Mouse (Mus musculus): ENCODE data around the gene Wdr24. TPM values are rescaled to one million over a fixed set of nuclear protein-coding genes. Genes with fewer than 3 reads are reported as not detected.

The Wdr24 gene
- polyA plus RNA-seq, 1 experiment from 2014 or later: 27.7 TPM

DNA sequence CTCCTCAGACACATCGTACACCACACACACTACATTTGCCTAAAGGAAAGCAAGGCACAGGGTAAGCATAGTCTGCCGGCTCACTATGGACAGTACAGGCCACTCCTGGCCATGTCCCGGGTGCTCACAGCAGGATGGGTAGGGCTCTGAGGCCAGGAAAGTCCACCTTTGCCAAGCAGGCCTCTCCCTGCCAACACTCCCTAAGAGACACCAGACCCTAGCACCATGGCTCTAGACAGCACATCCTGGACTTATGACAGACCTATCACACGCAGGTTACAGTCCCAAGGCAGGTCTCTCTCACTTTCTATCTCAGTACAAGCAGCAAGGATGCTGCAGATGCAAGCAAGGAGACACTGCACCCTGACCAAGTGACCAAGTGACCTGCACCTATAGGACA is 19.7 kb downstream of the Wdr24 start:
- ATAC-seq (ENCODE audit: low FRiP score, low read depth): no peak
- H3K4me2 ChIP-seq (replicated peaks): peak overlapping the region; percentile 91
- H3K4me1 ChIP-seq: peaks cover 19% of the 10 kb centered on the region
- WGBS: 88% methylated on average over 4 of the region's 4 CpGs
- peak overlapping the region; percentile 92 for H3K9ac ChIP-seq
- no peaks in the 10 kb centered on the region for H3K9me3 ChIP-seq
- peaks cover 77% of the 10 kb centered on the region for H3K36me3 ChIP-seq
- no peaks in the 10 kb centered on the region for H3K27me3 ChIP-seq
- peak overlapping the region; percentile 84 for H3K4me3 ChIP-seq
- no peak overlapping the region for H3K27ac ChIP-seq

DNA sequence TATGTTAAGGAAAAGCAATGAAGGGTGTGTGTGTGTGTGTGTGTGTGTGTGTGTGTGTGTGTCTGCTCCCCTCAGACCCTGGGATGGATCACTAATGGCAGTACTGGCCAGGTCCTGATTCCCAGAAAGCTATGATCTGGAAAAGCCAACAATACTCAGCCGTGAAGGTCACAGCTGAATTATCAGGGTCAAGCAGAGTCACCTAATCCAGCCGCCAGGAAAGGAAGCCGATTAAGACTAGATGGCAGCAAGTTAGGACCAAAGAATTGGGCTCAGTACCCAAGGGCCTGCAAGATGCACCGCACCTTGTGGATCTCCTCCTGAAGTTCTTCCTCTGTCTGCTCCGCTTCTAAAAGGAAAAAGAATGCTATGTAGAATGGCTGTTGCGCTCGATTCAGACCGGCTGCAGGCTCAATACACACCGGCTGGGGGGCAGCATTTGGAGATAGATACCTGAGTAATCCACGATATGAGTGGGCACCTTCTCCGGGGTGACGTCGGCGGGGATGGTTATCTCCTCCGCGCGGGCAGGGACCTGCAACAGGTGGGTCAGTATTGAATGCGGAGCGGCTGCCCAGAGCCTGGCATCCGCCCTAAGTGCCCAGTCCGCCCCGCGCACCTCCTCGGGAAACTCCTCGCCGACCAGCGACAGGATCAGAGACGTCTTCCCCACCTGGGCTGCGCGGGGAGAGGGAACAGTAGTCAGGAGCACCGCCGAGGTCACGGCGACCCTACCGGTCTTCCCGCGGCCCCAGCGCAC is 20.4 kb downstream of the Wdr24 start:
- peak overlapping the region; percentile 80 for H3K27ac ChIP-seq
- 3% methylated on average over 38 of the region's 38 CpGs for WGBS
- peaks cover 79% of the 10 kb centered on the region for H3K36me3 ChIP-seq
- peaks cover 19% of the 10 kb centered on the region for H3K4me1 ChIP-seq
- peak overlapping the region; percentile 91 for H3K4me2 ChIP-seq (replicated peaks)
- no peaks in the 10 kb centered on the region for H3K9me3 ChIP-seq
- no peak for ATAC-seq (ENCODE audit: low FRiP score, low read depth)
- peak overlapping the region; percentile 92 for H3K9ac ChIP-seq
- H3K4me3 ChIP-seq: peak overlapping the region; percentile 84
- H3K27me3 ChIP-seq: no peaks in the 10 kb centered on the region

GRCm38 (mm10) chr17:25844396-25844901 is 21.0 kb downstream of the Wdr24 start, which contains the start of gene Rhot2:
Gene Rhot2 (minus strand): TSS chr17:25844851.
- under 1% methylated on average over 19 of the region's 21 CpGs for WGBS
- Histone ChIP-seq H3K9me3 (no peaks in the 10 kb centered on the region), H3K27me3 (no peaks in the 10 kb centered on the region), H3K27ac (peak within 1 kb of the TSS; percentile 80), H3K4me3 (peak within 1 kb of the TSS; percentile 84), H3K9ac (peak within 1 kb of the TSS; percentile 92), H3K4me1 (peaks cover 19% of the 10 kb centered on the region), H3K36me3 (peaks cover 79% of the 10 kb centered on the region), H3K4me2 (replicated peaks) (peak within 1 kb of the TSS; percentile 91)
- ATAC-seq (ENCODE audit: low FRiP score, low read depth): peak; percentile 93

DNA sequence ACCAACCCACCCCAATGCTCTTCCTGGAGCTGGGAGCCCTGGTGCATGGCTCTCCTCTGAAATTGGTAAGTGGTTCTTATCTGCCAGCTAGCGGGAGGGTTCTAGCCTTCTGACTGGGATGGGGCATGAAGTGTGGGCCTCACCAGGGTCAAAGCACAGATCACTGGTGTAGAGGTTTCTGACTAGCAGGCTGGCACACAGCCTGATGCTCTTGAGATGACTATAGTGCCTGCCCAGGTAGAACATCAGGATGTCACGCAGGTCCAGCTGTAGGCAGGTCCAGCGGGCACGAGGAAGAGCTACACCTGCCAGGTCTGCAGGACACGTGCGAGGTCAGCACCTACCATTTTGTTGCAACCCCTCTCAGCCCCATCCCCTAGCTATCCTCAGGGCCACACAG is 36.8 kb downstream of the Wdr24 start:
- WGBS: 89% methylated on average over 6 of the region's 6 CpGs
- no peak for ATAC-seq (ENCODE audit: low FRiP score, low read depth)
- peak overlapping the region; percentile 91 for H3K4me2 ChIP-seq (replicated peaks)

GRCm38 (mm10) chr17:25860832-25861703 is 37.6 kb downstream of the Wdr24 start, which contains the start of gene Wdr90:
Gene Wdr90 (minus strand): TSS chr17:25861501.
- H3K4me2 ChIP-seq (replicated peaks): peak within 1 kb of the TSS; percentile 91
- peaks cover 18% of the 10 kb centered on the region for H3K4me1 ChIP-seq
- 3% methylated on average over 65 of the region's 65 CpGs for WGBS
- H3K4me3 ChIP-seq: peak within 1 kb of the TSS; percentile 72
- peak within 1 kb of the TSS; percentile 83 for H3K27ac ChIP-seq
- peak within 1 kb of the TSS; percentile 87 for H3K9ac ChIP-seq
- peaks cover 7% of the 10 kb centered on the region for H3K36me3 ChIP-seq
- H3K27me3 ChIP-seq: no peaks in the 10 kb centered on the region
- no peaks in the 10 kb centered on the region for H3K9me3 ChIP-seq
- ATAC-seq (ENCODE audit: low FRiP score, low read depth): peak; percentile 92

More for the DNA sequence above, 36.8 kb downstream of the Wdr24 start:
- Histone ChIP-seq H3K9ac (peak overlapping the region; percentile 87), H3K27ac (no peak overlapping the region), H3K4me1 (peaks cover 18% of the 10 kb centered on the region), H3K36me3 (peaks cover 11% of the 10 kb centered on the region), H3K9me3 (no peaks in the 10 kb centered on the region), H3K4me3 (peak overlapping the region; percentile 72), H3K27me3 (no peaks in the 10 kb centered on the region)

- no peak for ATAC-seq (ENCODE audit: low FRiP score, low read depth)
- H3K4me1 ChIP-seq: peaks cover 18% of the 10 kb centered on the region
Observed at GRCm38 (mm10) chr17:25861704-25862612, 38.5 kb downstream of the Wdr24 start.

GRCm38 (mm10) chr17:25863681-25864080 is 40.3 kb downstream of the Wdr24 start:
- no peak for ATAC-seq (ENCODE audit: low FRiP score, low read depth)
- Histone ChIP-seq H3K36me3 (peaks cover 2% of the 10 kb centered on the region; the same call in 1 of the 2 replicates), H3K27ac (no peak overlapping the region), H3K9me3 (no peaks in the 10 kb centered on the region), H3K4me1 (peaks cover 29% of the 10 kb centered on the region), H3K27me3 (no peaks in the 10 kb centered on the region), H3K4me2 (replicated peaks) (no peak overlapping the region), H3K9ac (no peak overlapping the region), H3K4me3 (no peak overlapping the region)
- 83% methylated on average over 6 of the region's 6 CpGs for WGBS

More at GRCm38 (mm10) chr17:25861704-25862612, 38.5 kb downstream of the Wdr24 start:
- Histone ChIP-seq H3K36me3 (peaks cover 5% of the 10 kb centered on the region), H3K4me3 (peak overlapping the region; percentile 72), H3K9me3 (no peaks in the 10 kb centered on the region), H3K27ac (peak overlapping the region; percentile 83), H3K27me3 (no peaks in the 10 kb centered on the region), H3K4me2 (replicated peaks) (peak overlapping the region; percentile 91), H3K9ac (peak overlapping the region; percentile 87)
- 9% methylated on average over 6 of the region's 6 CpGs for WGBS

- Histone ChIP-seq H3K4me1 (peaks cover 33% of the 10 kb centered on the region), H3K27me3 (no peaks in the 10 kb centered on the region), H3K9ac (peak overlapping the region; percentile 3; the same call in 1 of the 2 replicates), H3K27ac (no peak overlapping the region), H3K36me3 (no peaks in the 10 kb centered on the region), H3K4me3 (no peak overlapping the region), H3K4me2 (replicated peaks) (no peak overlapping the region), H3K9me3 (no peaks in the 10 kb centered on the region)
- no peak for ATAC-seq (ENCODE audit: low FRiP score, low read depth)
- 90% methylated on average over 14 of the region's 14 CpGs for WGBS
Observed at GRCm38 (mm10) chr17:25864311-25864710, 40.9 kb downstream of the Wdr24 start.

GRCm38 (mm10) chr17:25865288-25865687 is 41.9 kb downstream of the Wdr24 start:
- H3K27me3 ChIP-seq: no peaks in the 10 kb centered on the region
- H3K9me3 ChIP-seq: no peaks in the 10 kb centered on the region
- 91% methylated on average over 11 of the region's 11 CpGs for WGBS

GRCm38 (mm10) chr17:25866172-25866571 is 42.7 kb downstream of the Wdr24 start:
- Histone ChIP-seq H3K4me2 (replicated peaks) (no peak overlapping the region), H3K27ac (no peak overlapping the region), H3K9ac (no peak overlapping the region), H3K27me3 (no peaks in the 10 kb centered on the region), H3K9me3 (no peaks in the 10 kb centered on the region), H3K4me1 (peaks cover 22% of the 10 kb centered on the region), H3K4me3 (no peak overlapping the region), H3K36me3 (no peaks in the 10 kb centered on the region)
- WGBS: 84% methylated on average over 3 of the region's 3 CpGs
- no peak for ATAC-seq (ENCODE audit: low FRiP score, low read depth)

More at GRCm38 (mm10) chr17:25865288-25865687, 41.9 kb downstream of the Wdr24 start:
- peaks cover 30% of the 10 kb centered on the region for H3K4me1 ChIP-seq
- no peaks in the 10 kb centered on the region for H3K36me3 ChIP-seq
- H3K4me2 ChIP-seq (replicated peaks): no peak overlapping the region
- ATAC-seq (ENCODE audit: low FRiP score, low read depth): no peak
- no peak overlapping the region for H3K9ac ChIP-seq
- H3K4me3 ChIP-seq: no peak overlapping the region
- H3K27ac ChIP-seq: no peak overlapping the region

GRCm38 (mm10) chr17:25867509-25867835 is 44.0 kb downstream of the Wdr24 start:
- 14% methylated on average over 7 of the region's 7 CpGs for WGBS
- Histone ChIP-seq H3K27me3 (no peaks in the 10 kb centered on the region), H3K9me3 (no peaks in the 10 kb centered on the region), H3K27ac (no peak overlapping the region), H3K4me3 (peak overlapping the region; percentile 82), H3K36me3 (no peaks in the 10 kb centered on the region), H3K4me1 (peaks cover 15% of the 10 kb centered on the region), H3K4me2 (replicated peaks) (peak overlapping the region; percentile 99), H3K9ac (peak overlapping the region; percentile 72)
- no peak for ATAC-seq (ENCODE audit: low FRiP score, low read depth)

All from limb, embryonic 13.5 days (tissue).